Mouse (Mus musculus): Measurements from ENCODE around the gene Usp7. TPM values are rescaled to one million over a fixed set of nuclear protein-coding genes. Genes with fewer than 3 reads are reported as not detected.
A peak's percentile ranks its signal among the peaks of the same experiment; 100 is the strongest.

The Usp7 gene
- polyA plus RNA-seq, 1 experiment from 2014 or later = 84.2 TPM

DNA sequence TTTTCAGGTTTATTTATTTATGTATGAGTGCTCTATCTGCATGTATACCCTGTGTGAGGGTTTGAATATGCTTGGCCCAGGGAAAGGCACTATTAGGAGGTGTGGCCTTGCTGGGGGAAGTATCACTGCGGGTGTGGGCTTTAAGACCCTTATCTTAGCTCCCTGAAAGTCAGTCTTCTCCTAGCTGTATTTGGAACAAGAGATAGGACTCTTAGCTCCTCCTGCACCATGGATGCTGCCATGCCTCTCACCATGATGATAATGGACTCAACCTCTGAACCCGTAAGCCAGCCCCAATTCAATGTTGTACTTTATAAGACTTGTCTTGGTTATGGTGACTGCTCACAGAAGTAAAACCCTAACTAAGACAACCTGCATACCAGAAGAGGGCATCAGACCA, 39.8 kb downstream of the Usp7 start:
- CTCF ChIA-PET = interaction anchor here (1.0 kb wide), 1 partner anchor 45 kb away, joined by 3 read pairs; no protein-coding TSS in a partner anchor
- in situ Hi-C loops (cut with MboI; ENCODE audit: low pct_unique_long_range_greater_than_20kb) = no loop called here
- DNase-seq (ENCODE audit: low read depth, low spot score) = no peak
- ATAC-seq = no peak
- no peak for TF ChIP-seq CTCF (IDR thresholded peaks at IDR 0.05)
- POLR2A ChIA-PET = no interaction called here
- H3K27me3 ChIP-seq = no peaks in the 10 kb centered on the region

- TF ChIP-seq CTCF (IDR thresholded peaks at IDR 0.05) = no peak
- CTCF ChIA-PET = interaction anchor here (1.6 kb wide), 1 partner anchor 11 kb away, joined by 4 read pairs; no protein-coding TSS in a partner anchor
- no peaks in the 10 kb centered on the region for H3K27me3 ChIP-seq
- DNase-seq (ENCODE audit: low read depth, low spot score) (no peak), ATAC-seq (no peak)
- POLR2A ChIA-PET = no interaction called here
- in situ Hi-C loops (cut with MboI; ENCODE audit: low pct_unique_long_range_greater_than_20kb) = no loop called here
Measured at GRCm38 (mm10) chr16:8751555-8752235, 40.4 kb downstream of the Usp7 start.

DNA sequence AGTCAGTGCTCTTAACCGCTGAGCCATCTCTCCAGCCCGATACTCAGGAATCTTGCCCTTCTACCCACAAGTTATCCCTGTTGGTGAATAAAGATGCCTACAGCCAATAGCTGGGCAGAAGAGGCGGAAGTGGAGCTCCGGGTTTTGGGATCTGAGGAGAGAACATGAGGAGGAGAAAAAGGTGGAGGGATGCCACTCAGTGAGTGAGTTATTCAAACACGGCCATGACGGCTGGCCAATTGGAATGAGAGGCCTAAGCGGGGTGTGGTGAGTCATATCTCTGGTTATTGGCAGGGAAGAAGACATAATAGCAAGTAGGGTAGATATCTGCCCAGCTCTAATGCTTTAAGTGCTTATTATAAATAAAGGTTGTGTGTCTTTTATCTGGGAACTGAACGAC, 43.2 kb downstream of the Usp7 start:
- no peaks in the 10 kb centered on the region for H3K27me3 ChIP-seq
- ATAC-seq (no peak), DNase-seq (ENCODE audit: low read depth, low spot score) (no peak)
- in situ Hi-C loops (cut with MboI; ENCODE audit: low pct_unique_long_range_greater_than_20kb) = no loop called here
- POLR2A ChIA-PET = no interaction called here
- CTCF ChIA-PET = interaction anchor here (1.8 to 3.1 kb wide), 2 partner anchors 20 to 30 kb away, joined by 6 to 17 read pairs; no protein-coding TSS in a partner anchor
- no peak for TF ChIP-seq CTCF (IDR thresholded peaks at IDR 0.05)

GRCm38 (mm10) chr16:8748175-8748846, 43.8 kb downstream of the Usp7 start:
- ChIA-PET POLR2A (no interaction called here), CTCF (interaction anchor here (1.0 to 3.1 kb wide), 3 partner anchors 20 to 58 kb away, joined by 3 to 17 read pairs (median 6); no protein-coding TSS in a partner anchor)
- no peak for TF ChIP-seq CTCF (IDR thresholded peaks at IDR 0.05)
- ATAC-seq = peak; percentile 57
- in situ Hi-C loops (cut with MboI; ENCODE audit: low pct_unique_long_range_greater_than_20kb) = no loop called here
- no peak for DNase-seq (ENCODE audit: low read depth, low spot score)
- no peaks in the 10 kb centered on the region for H3K27me3 ChIP-seq

GRCm38 (mm10) chr16:8747772-8748171, 44.3 kb downstream of the Usp7 start:
- no peak for TF ChIP-seq CTCF (IDR thresholded peaks at IDR 0.05)
- DNase-seq (ENCODE audit: low read depth, low spot score) (no peak), ATAC-seq (no peak)
- POLR2A ChIA-PET = no interaction called here
- H3K27me3 ChIP-seq = no peaks in the 10 kb centered on the region
- CTCF ChIA-PET = interaction anchor here (1.0 to 3.1 kb wide), 3 partner anchors 21 to 58 kb away, joined by 3 to 17 read pairs (median 6); no protein-coding TSS in a partner anchor
- in situ Hi-C loops (cut with MboI; ENCODE audit: low pct_unique_long_range_greater_than_20kb) = no loop called here

- ATAC-seq = no peak
Measured at GRCm38 (mm10) chr16:8746509-8746908, 45.6 kb downstream of the Usp7 start.

GRCm38 (mm10) chr16:8745751-8746150, 46.4 kb downstream of the Usp7 start:
- TF ChIP-seq CTCF (IDR thresholded peaks at IDR 0.05) = no peak
- ATAC-seq (no peak), DNase-seq (ENCODE audit: low read depth, low spot score) (no peak)
- in situ Hi-C loops (cut with MboI; ENCODE audit: low pct_unique_long_range_greater_than_20kb) = no loop called here
- no peaks in the 10 kb centered on the region for H3K27me3 ChIP-seq
- CTCF ChIA-PET = interaction anchor here (1.0 kb wide), 1 partner anchor 11 kb away, joined by 3 read pairs; no protein-coding TSS in a partner anchor
- POLR2A ChIA-PET = no interaction called here

More at GRCm38 (mm10) chr16:8746509-8746908, 45.6 kb downstream of the Usp7 start:
- DNase-seq (ENCODE audit: low read depth, low spot score) = no peak
- no peak for TF ChIP-seq CTCF (IDR thresholded peaks at IDR 0.05)
- CTCF ChIA-PET = no interaction called here
- no peaks in the 10 kb centered on the region for H3K27me3 ChIP-seq
- in situ Hi-C loops (cut with MboI; ENCODE audit: low pct_unique_long_range_greater_than_20kb) = no loop called here
- POLR2A ChIA-PET = no interaction called here

- ATAC-seq (no peak), DNase-seq (ENCODE audit: low read depth, low spot score) (no peak)
- no peaks in the 10 kb centered on the region for H3K27me3 ChIP-seq
- ChIA-PET POLR2A (no interaction called here), CTCF (no interaction called here)
- TF ChIP-seq CTCF (IDR thresholded peaks at IDR 0.05) = no peak
- in situ Hi-C loops (cut with MboI; ENCODE audit: low pct_unique_long_range_greater_than_20kb) = no loop called here
Measured at GRCm38 (mm10) chr16:8743989-8744388, 48.1 kb downstream of the Usp7 start.

- DNase-seq (ENCODE audit: low read depth, low spot score) = no peak
- H3K27me3 ChIP-seq = no peaks in the 10 kb centered on the region
- TF ChIP-seq CTCF (IDR thresholded peaks at IDR 0.05) = no peak
- CTCF ChIA-PET = interaction anchor here (0.6 to 0.8 kb wide), 2 partner anchors 9 to 27 kb away, joined by 3 read pairs; no protein-coding TSS in a partner anchor
- POLR2A ChIA-PET = no interaction called here
- ATAC-seq = no peak
- in situ Hi-C loops (cut with MboI; ENCODE audit: low pct_unique_long_range_greater_than_20kb) = no loop called here
Measured at GRCm38 (mm10) chr16:8741697-8742096, 50.4 kb downstream of the Usp7 start.

- no peak for DNase-seq (ENCODE audit: low read depth, low spot score)
- ChIA-PET CTCF (interaction anchor here (0.6 kb wide), 1 partner anchor 8 kb away, joined by 3 read pairs; no protein-coding TSS in a partner anchor), POLR2A (no interaction called here)
- no peaks in the 10 kb centered on the region for H3K27me3 ChIP-seq
- in situ Hi-C loops (cut with MboI; ENCODE audit: low pct_unique_long_range_greater_than_20kb) = no loop called here
- no peak for TF ChIP-seq CTCF (IDR thresholded peaks at IDR 0.05)
- ATAC-seq = no peak
Measured at GRCm38 (mm10) chr16:8741110-8741509, 51.0 kb downstream of the Usp7 start.

Measured in Patski (cell line).